Mouse (Mus musculus) thymus, postnatal 10 days (tissue): ENCODE results near the gene Ankrd12.

Experiments used
- DNase-seq, 2 experiments: peaks; one replicate each; pipeline ENCODE4 v3.0.0; 2021; ENCODE audit warnings: low spot score in 2 of 2

Gene Ankrd12

GRCm38 (mm10) chr17:66076934-66077333 lies at the start of gene Ankrd12:
Gene Ankrd12, minus strand, starts transcription at chr17:66077089.
- peak; percentile 91 to 93 for DNase-seq

- no peak for DNase-seq
These were observed 48.3 kb upstream of the Ankrd12 start for GRCm38 (mm10) chr17:66125211-66125610.

- DNase-seq, result no peak
These were observed 47.1 kb upstream of the Ankrd12 start for GRCm38 (mm10) chr17:66123816-66124610.

GRCm38 (mm10) chr17:66123066-66123815 lies 46.4 kb upstream of the Ankrd12 start, which contains the start of gene Ddx11:
Gene Ddx11, plus strand, starts transcription at chr17:66123520.
- peak; percentile 80 to 93 for DNase-seq

DNA sequence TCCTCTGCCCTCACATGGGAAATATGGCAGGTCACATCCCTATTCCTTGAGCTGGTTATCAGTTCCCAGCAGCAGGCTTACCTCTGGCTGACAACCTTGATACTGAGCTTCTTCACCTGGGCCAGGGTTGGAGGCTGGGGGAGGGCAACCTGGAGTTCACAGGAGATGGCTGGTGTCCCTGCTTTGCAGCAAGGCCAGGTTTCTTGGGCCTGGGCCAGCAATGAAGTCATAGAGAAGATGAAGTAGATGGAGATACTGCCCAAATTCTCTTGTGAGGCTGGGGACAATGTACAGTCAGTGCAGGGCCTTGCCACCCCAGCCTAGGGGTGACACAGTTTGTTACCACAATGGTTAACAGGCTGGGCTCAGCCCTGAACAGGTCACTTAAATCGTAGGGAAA lies 43.8 kb upstream of the Ankrd12 start:
- DNase-seq, result no peak

- DNase-seq, result no peak
These were observed 42.1 kb upstream of the Ankrd12 start for GRCm38 (mm10) chr17:66118991-66119390.

DNA sequence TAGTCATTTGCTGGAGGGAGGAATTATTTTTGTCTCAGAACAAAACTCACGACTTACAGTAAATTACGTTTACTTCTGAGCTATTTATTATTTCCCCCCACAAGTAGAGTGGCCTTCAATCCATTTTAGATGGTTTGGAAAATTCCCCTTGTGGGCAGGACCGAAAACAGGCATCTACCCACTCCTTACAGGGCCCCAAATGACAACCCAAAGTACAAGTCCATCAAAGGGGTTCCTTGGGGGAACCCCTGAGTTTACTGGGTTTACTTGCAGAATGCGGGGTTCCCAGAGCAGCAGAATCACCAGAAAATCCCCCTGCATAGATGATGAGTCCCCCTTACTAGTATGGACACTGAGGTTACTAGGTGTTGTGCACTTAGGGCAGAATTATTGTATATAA lies 35.3 kb upstream of the Ankrd12 start:
- no peak for DNase-seq

DNA sequence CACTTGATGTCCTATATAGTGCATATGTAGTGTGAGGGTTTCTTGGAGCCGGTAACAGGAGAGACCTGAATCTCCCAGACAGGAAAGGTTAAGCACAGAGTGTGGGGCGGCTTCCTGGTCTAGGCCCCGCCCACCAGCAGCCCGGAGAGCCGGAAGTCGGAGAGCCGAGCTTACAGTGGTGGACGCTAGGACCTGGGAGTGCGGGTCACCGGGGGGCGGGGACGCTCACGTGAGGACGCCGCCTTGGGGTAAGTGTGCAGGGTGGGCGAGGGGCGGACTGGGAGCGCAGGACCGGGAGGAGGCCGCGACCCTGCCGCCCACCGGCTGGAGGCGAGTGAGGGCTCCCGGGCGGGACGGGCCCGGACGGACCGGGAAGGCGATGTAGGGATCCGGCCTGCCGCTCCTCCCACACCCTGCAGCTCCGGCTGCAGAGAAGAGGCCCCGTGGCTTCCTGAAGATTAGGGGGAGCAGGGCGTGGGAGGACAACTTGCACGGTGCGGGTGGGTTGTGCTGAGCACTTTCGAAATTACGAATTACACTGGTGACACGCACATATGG lies 34.6 kb upstream of the Ankrd12 start, which contains the start of gene Washc1:
Washc1 (plus strand) TSS at position 144 of the 558 bp plus-strand sequence.
- DNase-seq, result peak; percentile 83 to 84

GRCm38 (mm10) chr17:66110746-66111145 lies 33.9 kb upstream of the Ankrd12 start:
- DNase-seq, result no peak

- no peak for DNase-seq
These were observed 31.3 kb upstream of the Ankrd12 start for GRCm38 (mm10) chr17:66108198-66108597.

- DNase-seq, result no peak
These were observed 30.6 kb upstream of the Ankrd12 start for GRCm38 (mm10) chr17:66107466-66107865.

GRCm38 (mm10) chr17:66106601-66107267 lies 29.8 kb upstream of the Ankrd12 start:
- DNase-seq, result peak; percentile 54 to 85

GRCm38 (mm10) chr17:66104076-66104475 lies 27.2 kb upstream of the Ankrd12 start:
- DNase-seq, result no peak

- DNase-seq, result peak; percentile 86 to 93
These were observed 24.8 kb upstream of the Ankrd12 start, which contains the start of gene Ndufv2 for GRCm38 (mm10) chr17:66101380-66102330. Gene Ndufv2, minus strand, starts transcription at chr17:66101559.

GRCm38 (mm10) chr17:66100566-66101379 lies 23.9 kb upstream of the Ankrd12 start:
- DNase-seq, result no peak

- DNase-seq, result no peak
These were observed 15.8 kb upstream of the Ankrd12 start for GRCm38 (mm10) chr17:66092664-66093063.

DNA sequence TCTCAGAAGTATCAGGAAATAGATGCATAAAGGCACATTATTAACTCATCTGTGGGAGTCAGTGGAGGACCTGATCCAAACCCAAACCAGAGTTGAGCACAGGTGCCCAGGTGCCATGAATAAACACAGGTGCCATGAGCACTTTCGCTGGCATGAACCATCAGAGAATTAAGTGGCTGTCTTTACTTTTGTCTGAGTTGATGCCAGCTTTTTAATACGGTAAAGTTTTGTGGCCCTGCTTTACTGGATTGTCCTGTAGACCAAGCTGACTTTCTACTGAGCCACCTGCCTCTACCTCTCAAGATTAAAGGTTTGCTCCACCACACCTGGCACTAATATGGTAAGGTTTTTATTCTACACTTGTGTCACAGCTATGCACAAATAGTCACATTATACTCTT lies 15.2 kb upstream of the Ankrd12 start:
- no peak for DNase-seq

DNA sequence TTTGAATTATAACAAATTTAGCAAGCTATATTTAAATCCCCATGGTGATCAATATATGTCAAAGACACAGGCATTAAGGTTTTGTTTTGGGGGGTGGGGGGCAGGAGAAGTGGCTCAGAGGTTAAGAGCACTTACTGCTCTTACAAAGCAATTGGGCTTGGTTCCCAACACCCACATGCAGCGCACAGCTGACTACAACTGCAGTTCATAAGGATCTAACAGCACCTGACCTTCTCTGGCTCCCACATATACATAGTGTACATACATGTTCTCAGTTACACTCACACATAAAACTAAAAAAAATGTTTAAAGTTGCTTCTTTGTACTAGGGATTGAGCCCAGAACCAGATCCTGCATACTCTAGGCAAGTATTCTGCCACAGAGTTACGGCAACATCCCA lies 14.5 kb upstream of the Ankrd12 start:
- DNase-seq, result no peak

DNA sequence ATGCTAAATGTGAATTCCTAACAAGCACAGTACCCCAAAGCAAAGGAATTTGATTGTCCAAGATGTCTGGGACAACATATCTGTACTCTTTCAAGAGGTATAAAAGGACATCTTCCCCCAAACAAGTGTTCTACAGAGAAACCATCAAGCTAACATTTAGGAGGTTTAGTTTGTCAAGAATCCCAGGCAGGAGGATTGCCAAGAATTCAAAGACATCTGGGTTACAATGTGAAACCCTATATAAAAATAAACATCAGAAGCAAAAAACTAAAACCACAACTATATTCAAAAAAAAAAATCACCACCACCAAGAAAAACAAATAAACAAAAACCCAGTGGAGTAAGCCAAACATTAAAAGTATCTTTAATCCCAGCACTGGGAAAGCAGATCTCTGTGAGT lies 13.4 kb upstream of the Ankrd12 start:
- DNase-seq, result no peak

DNA sequence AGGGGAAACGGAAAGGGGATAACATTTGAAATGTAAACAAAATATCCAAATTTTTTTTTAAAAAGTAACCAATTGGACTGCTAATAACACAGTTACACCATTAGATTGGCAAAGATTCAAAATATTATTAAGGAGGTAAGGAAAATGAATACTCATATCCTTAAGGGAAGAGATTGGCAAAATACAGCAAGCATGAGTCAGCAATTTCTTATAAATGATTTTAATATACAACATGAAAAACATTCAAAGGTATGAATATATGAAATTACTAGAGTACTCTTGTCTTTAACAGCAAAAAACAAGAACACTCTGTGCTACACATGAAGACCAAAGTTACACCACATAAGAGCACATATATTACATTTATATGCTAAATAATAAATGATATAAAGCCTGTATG lies 8.1 kb upstream of the Ankrd12 start:
- no peak for DNase-seq
